Mouse (Mus musculus): ENCODE measurements around the gene Morc2b. TPM values are rescaled to one million over a fixed set of nuclear protein-coding genes. Genes with fewer than 3 reads are reported as not detected.
A peak's percentile ranks its signal among the peaks of the same experiment; 100 is the strongest.
"Not testable (repeated sequence)": the region's sequence is repeated elsewhere in the genome, so short reads cannot be mapped to it uniquely, and the experiment has no call there.

The Morc2b gene
- 0.14 and 0.22 TPM in 2 replicates for polyA plus RNA-seq (2014; fragmentation: Nextera tagmentation; extraction: Ambion mirVana)

GRCm38 (mm10) chr17:33139261-33139820, at the start of gene Morc2b:
Gene Morc2b, minus strand, starts transcription at chr17:33139683.
- DNase-seq (ENCODE audit: low spot score): no peak
- Histone ChIP-seq H3K9ac (ENCODE audit: low read depth, low read length) (no peak within 1 kb of the TSS), H3K36me3 (ENCODE audit: control insufficient read depth, insufficient read depth, low read length) (no peaks in the 10 kb centered on the region), H3K4me3 (ENCODE audit: low read depth, low read length) (no peak within 1 kb of the TSS), H3K27me3 (ENCODE audit: control insufficient read depth, insufficient read depth, low read length) (no peaks in the 10 kb centered on the region), H3K4me1 (replicated peaks; ENCODE audit: control insufficient read depth, insufficient read depth, low read length) (no peaks in the 10 kb centered on the region), H3K27ac (ENCODE audit: low read depth, low read length) (no peak within 1 kb of the TSS), H3K9me3 (ENCODE audit: control insufficient read depth, low read length) (no peaks in the 10 kb centered on the region; the same call in 1 of the 2 replicates), H3K4me2 (replicated peaks; ENCODE audit: low read depth, low read length) (no peak within 1 kb of the TSS)
- ATAC-seq (ENCODE audit: low FRiP score): no peak
- 75% methylated on average over 18 of the region's 18 CpGs for WGBS

- WGBS: 77% methylated on average over 1 of the region's 1 CpGs
- not testable (repeated sequence) for H3K27me3 ChIP-seq (ENCODE audit: control insufficient read depth, insufficient read depth, low read length); H3K27ac ChIP-seq (ENCODE audit: low read depth, low read length); H3K4me3 ChIP-seq (ENCODE audit: low read depth, low read length); H3K9ac ChIP-seq (ENCODE audit: low read depth, low read length); H3K4me2 ChIP-seq (replicated peaks; ENCODE audit: low read depth, low read length); ATAC-seq (ENCODE audit: low FRiP score); DNase-seq (ENCODE audit: low spot score); H3K36me3 ChIP-seq (ENCODE audit: control insufficient read depth, insufficient read depth, low read length); H3K4me1 ChIP-seq (replicated peaks; ENCODE audit: control insufficient read depth, insufficient read depth, low read length); H3K9me3 ChIP-seq (ENCODE audit: control insufficient read depth, low read length)
Measured at GRCm38 (mm10) chr17:33168147-33168546, 28.7 kb upstream of the Morc2b start, which contains the start of gene Olfr55. Gene Olfr55, plus strand, starts transcription at chr17:33168447.

GRCm38 (mm10) chr17:33126257-33126656, 13.2 kb downstream of the Morc2b start:
- Histone ChIP-seq H3K9ac (ENCODE audit: low read depth, low read length) (no peak overlapping the region), H3K9me3 (ENCODE audit: control insufficient read depth, low read length) (no peaks in the 10 kb centered on the region), H3K4me3 (ENCODE audit: low read depth, low read length) (no peak overlapping the region), H3K36me3 (ENCODE audit: control insufficient read depth, insufficient read depth, low read length) (no peaks in the 10 kb centered on the region), H3K4me1 (replicated peaks; ENCODE audit: control insufficient read depth, insufficient read depth, low read length) (no peaks in the 10 kb centered on the region), H3K4me2 (replicated peaks; ENCODE audit: low read depth, low read length) (no peak overlapping the region), H3K27ac (ENCODE audit: low read depth, low read length) (no peak overlapping the region), H3K27me3 (ENCODE audit: control insufficient read depth, insufficient read depth, low read length) (no peaks in the 10 kb centered on the region)
- DNase-seq (ENCODE audit: low spot score): no peak
- WGBS: 70% methylated on average over 2 of the region's 2 CpGs
- no peak for ATAC-seq (ENCODE audit: low FRiP score)

- ATAC-seq (ENCODE audit: low FRiP score) (no peak), DNase-seq (ENCODE audit: low spot score) (no peak)
- H3K27ac ChIP-seq (ENCODE audit: low read depth, low read length): no peak overlapping the region
Measured at GRCm38 (mm10) chr17:33124546-33124945, 14.9 kb downstream of the Morc2b start.

GRCm38 (mm10) chr17:33097396-33097795, 42.1 kb downstream of the Morc2b start:
- DNase-seq (ENCODE audit: low spot score) (no peak), ATAC-seq (ENCODE audit: low FRiP score) (no peak)
- Histone ChIP-seq H3K4me3 (ENCODE audit: low read depth, low read length) (no peak overlapping the region), H3K9me3 (ENCODE audit: control insufficient read depth, low read length) (no peaks in the 10 kb centered on the region), H3K4me1 (replicated peaks; ENCODE audit: control insufficient read depth, insufficient read depth, low read length) (no peaks in the 10 kb centered on the region), H3K9ac (ENCODE audit: low read depth, low read length) (no peak overlapping the region), H3K4me2 (replicated peaks; ENCODE audit: low read depth, low read length) (no peak overlapping the region), H3K36me3 (ENCODE audit: control insufficient read depth, insufficient read depth, low read length) (no peaks in the 10 kb centered on the region), H3K27ac (ENCODE audit: low read depth, low read length) (no peak overlapping the region), H3K27me3 (ENCODE audit: control insufficient read depth, insufficient read depth, low read length) (no peaks in the 10 kb centered on the region)
- WGBS: 91% methylated on average over 2 of the region's 2 CpGs

More at GRCm38 (mm10) chr17:33124546-33124945, 14.9 kb downstream of the Morc2b start:
- Histone ChIP-seq H3K27me3 (ENCODE audit: control insufficient read depth, insufficient read depth, low read length) (no peaks in the 10 kb centered on the region), H3K9ac (ENCODE audit: low read depth, low read length) (no peak overlapping the region), H3K4me1 (replicated peaks; ENCODE audit: control insufficient read depth, insufficient read depth, low read length) (no peaks in the 10 kb centered on the region), H3K4me2 (replicated peaks; ENCODE audit: low read depth, low read length) (no peak overlapping the region), H3K36me3 (ENCODE audit: control insufficient read depth, insufficient read depth, low read length) (no peaks in the 10 kb centered on the region), H3K4me3 (ENCODE audit: low read depth, low read length) (no peak overlapping the region), H3K9me3 (ENCODE audit: control insufficient read depth, low read length) (no peaks in the 10 kb centered on the region)

GRCm38 (mm10) chr17:33092391-33093193, 46.9 kb downstream of the Morc2b start:
- no peaks in the 10 kb centered on the region for H3K36me3 ChIP-seq (ENCODE audit: control insufficient read depth, insufficient read depth, low read length)
- H3K4me3 ChIP-seq (ENCODE audit: low read depth, low read length): peak overlapping the region; percentile 79
- H3K9me3 ChIP-seq (ENCODE audit: control insufficient read depth, low read length): no peaks in the 10 kb centered on the region
- 2% methylated on average over 31 of the region's 31 CpGs for WGBS
- H3K4me2 ChIP-seq (replicated peaks; ENCODE audit: low read depth, low read length): peak overlapping the region; percentile 57
- DNase-seq (ENCODE audit: low spot score) (peak; percentile 83), ATAC-seq (ENCODE audit: low FRiP score) (peak; percentile 71)
- H3K27me3 ChIP-seq (ENCODE audit: control insufficient read depth, insufficient read depth, low read length): no peaks in the 10 kb centered on the region
- H3K9ac ChIP-seq (ENCODE audit: low read depth, low read length): peak overlapping the region; percentile 80
- no peaks in the 10 kb centered on the region for H3K4me1 ChIP-seq (replicated peaks; ENCODE audit: control insufficient read depth, insufficient read depth, low read length)
- peak overlapping the region; percentile 92 for H3K27ac ChIP-seq (ENCODE audit: low read depth, low read length)

- H3K4me3 ChIP-seq (ENCODE audit: low read depth, low read length): no peak overlapping the region; the same call in 1 of the 2 replicates
- H3K9me3 ChIP-seq (ENCODE audit: control insufficient read depth, low read length): no peaks in the 10 kb centered on the region
- ATAC-seq (ENCODE audit: low FRiP score): no peak
- DNase-seq (ENCODE audit: low spot score): no peak
- H3K27me3 ChIP-seq (ENCODE audit: control insufficient read depth, insufficient read depth, low read length): no peaks in the 10 kb centered on the region
- H3K9ac ChIP-seq (ENCODE audit: low read depth, low read length): no peak overlapping the region
- H3K27ac ChIP-seq (ENCODE audit: low read depth, low read length): peak overlapping the region; percentile 92; the same call in 1 of the 2 replicates
- no peaks in the 10 kb centered on the region for H3K36me3 ChIP-seq (ENCODE audit: control insufficient read depth, insufficient read depth, low read length)
- no peaks in the 10 kb centered on the region for H3K4me1 ChIP-seq (replicated peaks; ENCODE audit: control insufficient read depth, insufficient read depth, low read length)
- H3K4me2 ChIP-seq (replicated peaks; ENCODE audit: low read depth, low read length): no peak overlapping the region; the same call in 1 of the 2 replicates
- WGBS: 48% methylated on average over 1 of the region's 1 CpGs
Measured at GRCm38 (mm10) chr17:33091630-33092029, 47.9 kb downstream of the Morc2b start.

GRCm38 (mm10) chr17:33089220-33089949, 50.1 kb downstream of the Morc2b start, which contains the start of gene Zfp563:
Gene Zfp563, plus strand, starts transcription at chr17:33089310.
- no peaks in the 10 kb centered on the region for H3K27me3 ChIP-seq (ENCODE audit: control insufficient read depth, insufficient read depth, low read length)
- H3K36me3 ChIP-seq (ENCODE audit: control insufficient read depth, insufficient read depth, low read length): no peaks in the 10 kb centered on the region
- H3K4me1 ChIP-seq (replicated peaks; ENCODE audit: control insufficient read depth, insufficient read depth, low read length): no peaks in the 10 kb centered on the region
- peak within 1 kb of the TSS; percentile 73 for H3K9ac ChIP-seq (ENCODE audit: low read depth, low read length)
- peak within 1 kb of the TSS; percentile 53 for H3K4me2 ChIP-seq (replicated peaks; ENCODE audit: low read depth, low read length)
- DNase-seq (ENCODE audit: low spot score) (peak; percentile 87), ATAC-seq (ENCODE audit: low FRiP score) (peak; percentile 88)
- 5% methylated on average over 34 of the region's 34 CpGs for WGBS
- H3K27ac ChIP-seq (ENCODE audit: low read depth, low read length): peak within 1 kb of the TSS; percentile 87
- peak within 1 kb of the TSS; percentile 57 for H3K4me3 ChIP-seq (ENCODE audit: low read depth, low read length)
- H3K9me3 ChIP-seq (ENCODE audit: control insufficient read depth, low read length): no peaks in the 10 kb centered on the region
